Mouse (Mus musculus): ENCODE results near the gene Ndufs7.

GRCm38 (mm10) chr10:80298571-80299281, 49.8 kb downstream of the Ndufs7 start:
- TF ChIP-seq POLR2A (IDR thresholded peaks at IDR 0.05; ENCODE audit: borderline replicate concordance, control insufficient read depth, low read depth, low read length): no peak; the same call in 1 of the 2 replicates
- no peak for TF ChIP-seq CTCF (IDR thresholded peaks at IDR 0.05; ENCODE audit: control insufficient read depth, insufficient read depth, low read length)

All from bone marrow, adult 2 months (tissue).